Mouse (Mus musculus) embryonic facial prominence, embryonic 12.5 days (tissue): ENCODE measurements around the gene Tmem127. TPM values are rescaled to one million over a fixed set of nuclear protein-coding genes. Genes with fewer than 3 reads are reported as not detected.
A peak's percentile ranks its signal among the peaks of the same experiment; 100 is the strongest.
"Not testable (repeated sequence)": the region's sequence is repeated elsewhere in the genome, so short reads cannot be mapped to it uniquely, and the experiment has no call there.

ENCODE experiments used
- ATAC-seq: fragments of 200-750 bp; cut with Nextera tagmentation; 2 replicates; pipeline ENCODE4 v1.8.0; 2017; ENCODE audit not compliant: insufficient number of reproducible peaks, insufficient read depth, low FRiP score, low TSS enrichment
- H3K27ac ChIP-seq: fragments of 300-500 bp; sonication (generic); 2 replicates; pipeline ENCODE4 v1.5.1; 2016; ENCODE audit warnings: mild to moderate bottlenecking
- H3K27me3 ChIP-seq: fragments of 300-500 bp; sonication (generic); 2 replicates; pipeline ENCODE4 v1.6.1; 2016; ENCODE audit warnings: mild to moderate bottlenecking, moderate library complexity
- H3K36me3 ChIP-seq: fragments of 300-500 bp; sonication (generic); 2 replicates; pipeline ENCODE4 v1.6.1; 2016; ENCODE audit warnings: mild to moderate bottlenecking
- H3K4me1 ChIP-seq: fragments of 300-500 bp; sonication (generic); 2 replicates; pipeline ENCODE4 v1.6.1; 2016
- H3K4me2 ChIP-seq: fragments of 300-500 bp; sonication (generic); replicated peaks from 2 replicates; pipeline ENCODE4 v1.6.1; 2016; ENCODE audit warnings: mild to moderate bottlenecking, moderate library complexity
- H3K4me3 ChIP-seq: fragments of 300-500 bp; sonication (generic); 2 replicates; pipeline ENCODE4 v1.5.1; 2016; ENCODE audit warnings: mild to moderate bottlenecking
- H3K9ac ChIP-seq: fragments of 300-500 bp; sonication (generic); 2 replicates; pipeline ENCODE4 v1.6.1; 2016; ENCODE audit warnings: mild to moderate bottlenecking, moderate library complexity
- H3K9me3 ChIP-seq: fragments of 300-500 bp; sonication (generic); 2 replicates; pipeline ENCODE4 v1.6.1; 2016; ENCODE audit warnings: mild to moderate bottlenecking, moderate library complexity
- WGBS: fragments of 180-500 bp; shearing (Covaris S2); methylation state at CpG from one replicate; pipeline ENCODE4 v1.1.7; 2016; 5-methylcytosine and 5-hydroxymethylcytosine counted together
- polyA plus RNA-seq: library from polyadenylated mRNA; unstranded; fragments of >200 nt; fragmentation: Nextera tagmentation; extraction: Ambion mirVana; gene quantifications from 2 replicates; pipeline ENCODE4 v1.2.1, GENCODE M21; 2016

The Tmem127 gene
- polyA plus RNA-seq = 28.1 and 31.3 TPM in 2 replicates

DNA sequence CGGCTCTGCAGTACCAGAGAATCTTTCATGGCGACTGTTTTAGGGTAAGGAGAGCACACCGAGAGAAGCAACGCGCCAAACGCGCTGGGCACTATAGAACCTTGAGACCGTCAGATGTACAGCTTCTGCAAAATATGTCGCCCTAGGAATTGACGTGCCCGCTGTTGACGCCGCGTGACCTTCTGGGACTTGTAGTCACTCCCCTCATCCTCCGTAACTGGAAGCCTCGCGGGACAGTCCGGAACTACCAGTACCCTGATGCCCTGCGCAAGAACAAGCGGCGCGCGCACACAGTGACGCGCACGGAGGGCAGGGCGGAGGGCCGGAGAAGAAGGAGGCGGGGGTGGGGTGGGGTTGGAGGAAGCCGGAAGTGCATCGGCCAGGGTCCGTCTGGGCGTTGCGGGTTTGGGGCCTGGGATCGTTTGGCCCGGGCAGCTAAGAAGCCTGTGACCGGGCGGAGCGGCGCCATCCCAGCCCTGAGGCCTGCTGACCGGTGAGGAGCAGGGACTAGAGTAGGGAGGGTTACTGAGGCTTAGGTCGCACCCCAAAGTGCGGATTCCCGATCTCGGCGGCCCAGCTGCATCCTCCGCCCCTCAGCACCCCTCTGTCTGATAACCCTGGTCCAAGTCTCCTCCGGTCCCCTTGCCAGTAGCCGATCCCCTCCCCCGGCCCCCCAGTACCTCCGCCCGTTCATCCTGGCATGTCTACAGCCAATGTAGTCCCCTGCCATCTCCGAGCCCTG lies at the start of gene Tmem127, which contains the start of gene Ciao1:
TSS of gene Tmem127 (plus strand) at position 317 of the 742 bp plus-strand sequence.
TSS of gene Ciao1 (minus strand) at position 225 of the 742 bp plus-strand sequence.
- WGBS = under 1% methylated on average over 53 of the region's 53 CpGs
- Histone ChIP-seq H3K36me3 (peaks cover 37% of the 10 kb centered on the region), H3K27me3 (no peaks in the 10 kb centered on the region), H3K4me1 (peaks cover 17% of the 10 kb centered on the region), H3K4me2 (peak within 1 kb of the TSS; percentile 97), H3K4me3 (peak within 1 kb of the TSS; percentile 97), H3K9me3 (no peaks in the 10 kb centered on the region), H3K27ac (peak within 1 kb of the TSS; percentile 41), H3K9ac (peak within 1 kb of the TSS; percentile 89)
- peak; percentile 98 for ATAC-seq

DNA sequence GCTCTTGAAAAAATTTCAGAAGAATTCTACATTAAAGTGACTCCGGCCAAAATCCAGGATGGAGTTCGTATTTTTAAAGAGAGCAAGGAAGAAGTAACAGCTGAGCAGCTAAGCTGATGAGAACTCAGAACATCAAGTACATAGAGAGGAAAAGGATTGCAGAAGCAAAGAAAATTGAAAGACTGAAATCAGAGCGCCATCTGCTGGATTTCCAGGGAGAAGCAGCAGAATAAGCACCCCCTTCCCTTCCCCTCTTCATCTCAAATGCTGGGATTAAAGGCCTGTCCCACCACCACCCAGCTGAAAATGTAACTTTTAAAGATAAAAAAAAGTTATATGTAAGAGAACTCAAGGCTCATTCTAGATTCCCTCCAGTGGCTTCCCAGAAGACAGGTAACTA lies 42.8 kb upstream of the Tmem127 start:
- Histone ChIP-seq H3K9me3 (no peaks in the 10 kb centered on the region), H3K4me3 (no peak overlapping the region), H3K4me2 (no peak overlapping the region), H3K9ac (no peak overlapping the region), H3K4me1 (peaks cover 11% of the 10 kb centered on the region), H3K36me3 (peaks cover 11% of the 10 kb centered on the region; the same call in 1 of the 2 replicates), H3K27ac (no peak overlapping the region), H3K27me3 (no peaks in the 10 kb centered on the region)
- 34% methylated on average over 3 of the region's 3 CpGs for WGBS
- no peak for ATAC-seq

DNA sequence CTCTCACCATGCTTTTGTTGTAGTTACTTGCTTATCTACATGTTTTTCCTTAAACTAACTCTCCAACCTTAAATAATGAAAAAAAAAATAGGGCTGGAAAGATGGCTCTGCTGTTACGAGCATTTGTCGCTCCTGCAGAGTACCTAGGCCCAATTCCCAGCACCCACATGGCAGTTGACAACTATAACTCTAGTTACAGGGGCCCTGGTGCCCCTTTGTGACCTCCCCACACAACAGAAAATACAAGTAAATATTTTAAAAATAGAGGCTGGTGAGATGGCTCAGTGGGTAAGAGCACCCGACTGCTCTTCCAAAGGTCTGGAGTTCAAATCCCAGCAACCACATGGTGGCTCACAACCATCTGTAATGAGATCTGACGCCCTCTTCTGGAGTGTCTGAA lies 41.8 kb upstream of the Tmem127 start:
- H3K9ac ChIP-seq = not testable (repeated sequence)
- WGBS = 84% methylated on average over 4 of the region's 4 CpGs

DNA sequence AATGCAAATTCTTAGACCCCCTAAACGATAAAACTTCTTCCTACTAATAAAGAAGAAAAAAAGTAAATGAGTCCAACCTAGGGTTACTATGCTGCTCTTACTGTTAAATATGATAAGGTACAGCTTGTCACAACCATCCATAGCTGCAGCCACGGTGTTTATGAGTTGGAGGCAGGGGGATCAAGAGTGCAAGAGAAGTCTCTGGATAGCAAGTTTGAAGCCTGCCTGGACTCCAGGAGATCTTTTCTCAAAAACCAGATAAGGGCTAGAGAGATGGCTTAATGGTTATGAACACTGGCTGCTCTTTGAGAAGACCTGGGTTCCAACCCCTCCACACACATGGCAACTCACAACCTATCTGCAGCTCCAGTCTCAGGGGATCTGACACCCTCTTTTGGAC lies 40.8 kb upstream of the Tmem127 start:
- Histone ChIP-seq H3K27ac (no peak overlapping the region), H3K4me3 (no peak overlapping the region), H3K9me3 (no peaks in the 10 kb centered on the region), H3K27me3 (no peaks in the 10 kb centered on the region), H3K4me2 (no peak overlapping the region), H3K9ac (no peak overlapping the region), H3K36me3 (peaks cover 19% of the 10 kb centered on the region), H3K4me1 (peaks cover 11% of the 10 kb centered on the region)
- 96% methylated on average over 2 of the region's 2 CpGs for WGBS
- no peak for ATAC-seq

More for the DNA sequence above, 41.8 kb upstream of the Tmem127 start:
- Histone ChIP-seq H3K36me3 (peaks cover 12% of the 10 kb centered on the region), H3K4me1 (peaks cover 11% of the 10 kb centered on the region)
- H3K9me3 ChIP-seq, ATAC-seq, H3K27ac ChIP-seq, H3K4me2 ChIP-seq, H3K27me3 ChIP-seq, H3K4me3 ChIP-seq: not testable (repeated sequence)

DNA sequence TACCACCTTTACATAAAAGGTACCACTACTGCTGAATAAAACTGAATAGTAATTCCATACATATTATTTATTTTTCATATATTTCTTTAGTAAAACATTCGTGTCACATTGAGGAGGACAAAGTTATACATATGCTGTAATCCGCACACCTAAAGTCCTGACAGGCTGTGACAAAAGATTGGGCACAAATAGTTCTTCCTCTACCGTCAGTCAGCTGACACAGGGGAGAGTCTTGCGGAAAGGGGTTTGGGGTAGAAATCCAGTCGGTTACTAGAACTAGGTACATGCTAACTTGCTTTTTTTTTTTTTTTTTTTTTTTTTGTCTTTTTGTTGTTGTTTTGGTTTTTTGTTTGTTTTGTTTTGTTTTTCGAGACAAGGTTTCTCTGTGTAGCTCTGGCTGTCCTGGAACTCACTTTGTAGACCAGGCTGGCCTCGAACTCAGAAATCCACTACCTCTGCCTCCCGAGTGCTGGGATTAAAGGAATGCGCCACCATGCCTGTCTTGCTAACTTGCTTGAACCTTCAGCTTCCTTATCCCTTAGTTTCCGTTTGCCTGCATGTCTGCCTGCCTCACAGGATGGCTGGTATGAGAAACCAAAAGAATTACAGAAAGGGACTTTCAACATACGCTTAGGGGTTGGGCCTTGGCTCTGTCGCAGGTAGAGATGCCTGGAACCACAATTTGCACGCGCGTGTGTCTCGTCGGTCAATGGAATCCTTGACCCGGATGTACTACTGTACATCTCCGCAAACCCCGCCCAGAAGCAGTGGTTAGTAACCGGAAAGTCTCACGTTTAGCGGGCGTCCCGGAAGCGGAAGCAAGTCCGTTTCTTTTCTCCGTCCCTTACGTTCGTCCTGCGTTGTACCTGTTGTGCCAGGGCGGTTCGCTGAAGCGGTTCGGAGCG lies 39.9 kb upstream of the Tmem127 start, which contains the start of the genes 1810024B03Rik and Snrnp200:
TSS of gene 1810024B03Rik (minus strand) at position 734 of the 905 bp plus-strand sequence.
TSS of gene Snrnp200 (plus strand) at position 840 of the 905 bp plus-strand sequence.
- peaks cover 25% of the 10 kb centered on the region for H3K36me3 ChIP-seq
- peak within 1 kb of the TSS; percentile 81 for H3K27ac ChIP-seq
- H3K27me3 ChIP-seq = no peaks in the 10 kb centered on the region
- H3K4me3 ChIP-seq = peak within 1 kb of the TSS; percentile 89
- 13% methylated on average over 36 of the region's 36 CpGs for WGBS
- H3K9ac ChIP-seq = peak within 1 kb of the TSS; percentile 83
- peaks cover 11% of the 10 kb centered on the region for H3K4me1 ChIP-seq
- H3K4me2 ChIP-seq = peak within 1 kb of the TSS; percentile 91
- peak; percentile 94 for ATAC-seq
- H3K9me3 ChIP-seq = no peaks in the 10 kb centered on the region

DNA sequence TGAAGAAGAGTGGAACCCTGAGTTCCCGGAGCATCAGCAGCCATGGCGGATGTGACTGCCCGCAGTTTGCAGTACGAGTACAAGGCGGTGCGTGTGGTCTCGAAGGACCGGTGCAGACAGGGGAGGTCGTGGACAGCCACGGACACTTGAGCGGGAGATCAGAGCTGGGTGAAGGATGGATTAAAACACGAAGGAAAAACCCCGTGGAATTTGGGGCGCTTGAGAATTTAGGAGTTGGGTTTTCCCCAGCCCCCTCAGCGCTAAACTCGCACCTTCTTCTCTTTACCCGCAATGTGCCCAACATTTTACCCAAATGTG lies 39.3 kb upstream of the Tmem127 start:
- H3K4me1 ChIP-seq = peaks cover 11% of the 10 kb centered on the region
- H3K4me3 ChIP-seq = peak overlapping the region; percentile 89
- peaks cover 30% of the 10 kb centered on the region for H3K36me3 ChIP-seq
- no peak for ATAC-seq
- peak overlapping the region; percentile 91 for H3K4me2 ChIP-seq
- no peaks in the 10 kb centered on the region for H3K27me3 ChIP-seq
- H3K9me3 ChIP-seq = no peaks in the 10 kb centered on the region
- under 1% methylated on average over 17 of the region's 17 CpGs for WGBS
- peak overlapping the region; percentile 81 for H3K27ac ChIP-seq
- H3K9ac ChIP-seq = peak overlapping the region; percentile 83

DNA sequence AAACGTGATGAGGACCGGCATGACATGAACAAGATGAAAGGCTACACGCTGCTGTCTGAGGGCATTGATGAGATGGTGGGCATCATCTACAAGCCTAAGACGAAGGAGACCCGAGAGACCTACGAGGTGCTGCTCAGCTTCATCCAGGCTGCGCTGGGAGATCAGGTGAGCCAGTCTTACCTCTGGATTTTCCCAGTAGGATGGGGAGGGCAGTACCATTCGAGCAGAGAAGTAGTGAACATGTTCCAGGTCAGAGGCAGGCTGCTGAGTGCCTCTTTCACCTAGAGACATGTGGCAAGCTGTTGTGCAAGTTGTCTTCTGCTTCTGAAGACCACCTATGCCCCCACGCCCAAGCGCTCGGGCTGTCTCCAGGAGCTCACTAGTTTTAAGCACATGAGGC lies 37.0 kb upstream of the Tmem127 start:
- Histone ChIP-seq H3K4me3 (no peak overlapping the region), H3K4me1 (peaks cover 11% of the 10 kb centered on the region), H3K9ac (no peak overlapping the region), H3K9me3 (no peaks in the 10 kb centered on the region), H3K27me3 (no peaks in the 10 kb centered on the region), H3K36me3 (peaks cover 53% of the 10 kb centered on the region), H3K4me2 (no peak overlapping the region), H3K27ac (no peak overlapping the region)
- ATAC-seq = no peak
- WGBS = 91% methylated on average over 11 of the region's 11 CpGs

DNA sequence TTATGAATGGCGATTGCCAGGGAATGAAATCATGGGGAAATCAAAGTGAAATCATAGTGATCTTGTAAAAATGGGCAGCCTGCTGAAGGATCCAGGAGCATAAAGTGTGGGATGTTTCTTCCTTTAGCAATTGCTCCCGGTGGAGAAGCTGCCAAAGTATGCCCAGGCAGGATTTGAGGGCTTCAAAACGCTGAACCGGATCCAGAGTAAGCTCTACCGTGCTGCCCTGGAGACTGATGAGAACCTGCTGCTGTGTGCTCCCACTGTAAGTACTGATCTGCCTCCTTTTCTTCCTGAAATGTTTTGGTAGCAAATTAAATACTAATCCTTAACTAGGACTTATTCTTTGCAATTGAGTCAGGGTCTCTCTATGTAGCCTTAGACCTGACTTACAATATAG lies 30.0 kb upstream of the Tmem127 start:
- Histone ChIP-seq H3K4me3 (no peak overlapping the region), H3K9me3 (no peaks in the 10 kb centered on the region), H3K36me3 (peaks cover 97% of the 10 kb centered on the region), H3K27me3 (no peaks in the 10 kb centered on the region), H3K9ac (no peak overlapping the region), H3K4me1 (no peaks in the 10 kb centered on the region), H3K4me2 (no peak overlapping the region), H3K27ac (no peak overlapping the region)
- ATAC-seq = no peak
- WGBS = 91% methylated on average over 5 of the region's 5 CpGs

DNA sequence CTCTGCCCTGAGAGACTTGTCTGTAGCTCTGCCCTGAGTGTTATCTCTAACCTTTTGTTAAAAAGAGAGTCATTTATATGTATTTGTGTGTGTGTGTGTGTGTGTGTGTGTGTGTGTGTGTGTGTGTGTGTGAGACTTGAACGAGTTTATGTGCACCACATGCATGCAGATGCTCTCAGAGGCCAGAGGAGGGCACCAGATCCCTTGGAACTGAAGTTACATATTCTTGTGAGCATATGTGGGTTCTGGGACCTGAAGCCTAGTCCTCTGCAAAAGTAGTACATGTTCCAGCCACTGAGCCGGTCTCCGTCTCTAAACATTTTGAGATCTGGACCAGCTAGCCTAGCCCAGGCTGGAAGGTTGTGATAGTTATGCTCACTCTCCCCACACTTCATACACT lies 22.4 kb upstream of the Tmem127 start:
- H3K27me3 ChIP-seq = no peaks in the 10 kb centered on the region
- H3K9me3 ChIP-seq = no peaks in the 10 kb centered on the region
- WGBS = 98% methylated on average over 3 of the region's 3 CpGs
- H3K9ac ChIP-seq = no peak overlapping the region
- ATAC-seq = no peak
- H3K4me2 ChIP-seq = no peak overlapping the region
- H3K27ac ChIP-seq = no peak overlapping the region
- no peak overlapping the region for H3K4me3 ChIP-seq
- no peaks in the 10 kb centered on the region for H3K4me1 ChIP-seq
- peaks cover 94% of the 10 kb centered on the region for H3K36me3 ChIP-seq

DNA sequence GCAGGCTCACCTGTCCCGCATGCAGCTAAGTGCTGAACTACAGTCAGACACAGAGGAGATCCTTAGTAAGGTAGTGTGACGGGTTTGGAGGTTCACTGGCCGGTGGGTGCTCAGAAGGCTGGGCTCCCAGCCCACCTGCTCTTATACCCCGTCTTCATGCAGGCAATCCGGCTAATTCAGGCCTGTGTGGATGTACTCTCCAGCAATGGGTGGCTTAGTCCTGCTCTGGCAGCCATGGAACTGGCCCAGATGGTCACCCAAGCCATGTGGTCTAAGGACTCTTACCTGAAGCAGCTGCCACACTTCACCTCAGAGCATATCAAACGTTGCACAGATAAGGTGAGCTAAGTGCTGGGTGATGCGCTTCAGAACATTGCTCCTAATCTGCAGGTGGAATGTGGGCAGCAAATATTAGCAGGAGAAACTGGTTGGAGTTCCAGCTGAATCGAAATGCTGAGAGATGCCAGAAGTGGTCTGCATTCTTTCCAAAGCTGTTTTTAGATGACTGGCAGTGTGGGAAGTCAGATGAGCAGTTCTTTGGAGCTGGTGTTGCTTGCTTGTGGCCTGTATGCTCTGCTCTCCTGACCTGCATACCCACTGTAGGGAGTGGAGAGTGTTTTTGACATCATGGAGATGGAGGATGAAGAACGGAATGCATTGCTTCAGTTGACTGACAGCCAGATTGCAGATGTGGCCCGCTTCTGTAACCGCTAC lies 9.7 kb upstream of the Tmem127 start:
- 93% methylated on average over 11 of the region's 11 CpGs for WGBS
- no peak for ATAC-seq
- Histone ChIP-seq H3K36me3 (peaks cover 84% of the 10 kb centered on the region), H3K9me3 (no peaks in the 10 kb centered on the region), H3K27ac (no peak overlapping the region), H3K27me3 (no peaks in the 10 kb centered on the region), H3K4me2 (no peak overlapping the region), H3K4me1 (no peaks in the 10 kb centered on the region), H3K9ac (no peak overlapping the region), H3K4me3 (no peak overlapping the region)

DNA sequence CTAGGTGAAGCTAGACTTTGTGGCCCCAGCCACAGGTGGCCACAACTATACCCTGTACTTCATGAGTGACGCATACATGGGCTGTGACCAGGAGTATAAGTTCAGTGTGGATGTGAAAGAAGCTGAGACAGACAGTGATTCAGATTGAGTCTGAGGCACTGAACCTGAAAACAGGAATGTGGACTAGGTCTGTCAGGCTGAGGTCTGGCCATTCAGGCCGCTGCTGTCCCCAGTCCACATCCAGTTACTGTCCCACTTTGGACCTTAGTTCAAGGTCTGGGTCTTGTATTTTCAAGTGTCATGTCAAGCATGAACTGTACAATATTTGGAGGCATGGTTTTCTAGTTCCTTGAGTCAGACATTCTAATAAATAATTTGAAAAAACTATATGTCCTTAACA lies 7.6 kb upstream of the Tmem127 start:
- H3K9me3 ChIP-seq = no peaks in the 10 kb centered on the region
- ATAC-seq = no peak
- 98% methylated on average over 2 of the region's 2 CpGs for WGBS
- peaks cover 79% of the 10 kb centered on the region for H3K36me3 ChIP-seq
- H3K4me2 ChIP-seq = no peak overlapping the region
- H3K4me3 ChIP-seq = no peak overlapping the region
- H3K27me3 ChIP-seq = no peaks in the 10 kb centered on the region
- no peak overlapping the region for H3K27ac ChIP-seq
- H3K9ac ChIP-seq = no peak overlapping the region
- H3K4me1 ChIP-seq = no peaks in the 10 kb centered on the region
